Mouse (Mus musculus) left cerebral cortex, postnatal 14 days (tissue): ENCODE measurements around the gene Spock1. TPM values are rescaled to one million over a fixed set of nuclear protein-coding genes. Genes with fewer than 3 reads are reported as not detected.

Experiments
- DNase-seq, 2 experiments: peaks; one replicate each; pipeline ENCODE4 v3.0.0; 2021 to 2022; ENCODE audit warnings: low spot score in 2 of 2, mixed read lengths in 1 of 2
- intact Hi-C: fragments of 180-260 bp; cut with DNase I; formaldehyde crosslinking; loops from one replicate; pipeline ENCODE4 v1.15.1; 2025
- long read RNA-seq, 2 experiments: library from polyadenylated mRNA; stranded (forward); transcript quantifications; one replicate each; pipeline ENCODE4 v2.0.0; 2021
- total RNA-seq, 2 experiments: library from RNA; stranded (reverse); gene quantifications; 2 replicates each; pipeline ENCODE4 v1.2.3; 2021

The Spock1 gene
- total RNA-seq = 100 to 1,000 TPM; 297 to 320 TPM
- long read RNA-seq, experiment 1, partial matches to known transcripts = 47 of 82 reads
- long read RNA-seq, experiment 1, other reads (novel, unspliced or antisense) = 35 of 82 reads
- long read RNA-seq, experiment 2, partial matches to known transcripts = 46 of 71 reads
- long read RNA-seq, experiment 2, other reads (novel, unspliced or antisense) = 25 of 71 reads

DNA sequence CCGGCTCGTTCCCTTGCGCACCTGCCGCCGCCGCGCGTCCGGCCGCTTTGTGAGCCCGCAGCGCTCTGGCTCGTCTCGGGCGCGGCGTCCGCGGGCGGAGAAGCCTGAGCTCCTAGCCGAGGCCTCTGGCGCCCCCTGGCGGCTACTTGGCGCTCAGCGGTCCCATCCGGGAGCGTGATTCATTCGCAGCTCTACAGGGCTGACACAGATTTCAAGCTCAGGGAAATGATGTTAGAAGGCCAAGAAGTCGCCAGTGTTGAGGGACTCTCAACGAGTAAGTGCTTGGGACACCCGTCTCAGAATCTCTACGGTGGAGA lies at the start of gene Spock1:
Spock1 (minus strand) TSS at position 67 of the 317 bp plus-strand sequence.
- intact Hi-C loops = loop anchor here (1.0 to 5.0 kb wide), 6 partner anchors 136 to 627 kb away; no protein-coding TSS in a partner anchor
- DNase-seq = peak; percentile 93 to 96

DNA sequence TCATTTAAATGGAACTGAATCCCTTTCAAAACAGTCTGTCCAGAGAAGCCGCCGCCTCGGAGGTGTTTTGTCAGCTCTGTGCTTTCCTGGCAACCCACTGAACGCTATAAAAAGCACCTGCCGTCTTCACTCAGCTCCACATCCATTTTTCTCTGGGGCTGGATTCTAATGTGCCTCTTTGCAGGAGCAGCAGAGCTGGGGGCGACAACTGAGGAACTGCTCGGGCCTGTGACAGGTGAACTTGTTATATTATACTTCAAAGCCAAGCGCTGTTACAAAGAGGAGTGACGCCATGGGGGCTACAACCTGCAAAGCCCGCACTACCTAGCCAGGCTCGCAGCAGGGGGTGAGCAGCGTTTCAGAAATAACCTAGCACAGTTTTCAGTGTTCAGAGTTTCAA lies 42.0 kb upstream of the Spock1 start:
- intact Hi-C loops = no loop called here
- peak; percentile 49 to 71 for DNase-seq

DNA sequence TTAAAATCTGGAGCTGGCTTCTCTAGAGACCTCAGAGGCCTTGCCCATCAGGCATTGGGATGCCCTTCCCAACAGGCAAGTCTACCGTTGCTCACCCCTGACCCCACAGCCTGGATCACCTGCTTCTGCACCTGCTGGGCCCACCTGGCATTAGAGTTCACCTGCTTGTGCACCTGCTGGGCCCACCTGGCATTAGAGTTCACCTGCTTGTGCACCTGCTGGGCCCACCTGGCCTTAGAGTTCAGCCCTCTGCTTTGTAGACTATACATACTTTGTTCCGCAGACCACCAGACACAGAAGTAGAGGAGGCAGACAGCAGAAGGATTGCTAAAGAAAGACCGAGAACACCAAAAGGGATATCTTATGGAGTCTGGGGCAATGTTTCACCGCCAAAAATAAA lies 41.4 kb upstream of the Spock1 start:
- intact Hi-C loops = no loop called here
- DNase-seq = no peak

DNA sequence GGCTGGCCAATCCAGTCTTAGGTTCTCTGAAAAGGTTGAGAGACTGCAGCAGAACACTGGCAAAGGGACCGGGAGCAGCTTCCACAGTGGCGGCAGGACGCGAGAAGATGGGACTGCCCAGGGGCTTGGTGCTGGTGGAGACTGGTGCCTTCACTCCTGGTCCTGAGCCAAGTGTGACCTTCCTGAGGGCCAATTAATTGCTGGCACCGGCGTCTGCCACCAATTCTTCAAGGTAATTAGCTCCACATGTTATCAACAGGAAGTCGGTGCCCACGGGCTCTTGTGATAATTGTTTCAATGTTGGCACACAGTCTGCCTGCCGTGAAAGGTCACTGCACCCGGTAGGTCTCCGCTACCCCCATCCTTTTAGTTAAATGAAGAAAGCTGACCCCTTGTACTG lies 37.1 kb upstream of the Spock1 start:
- intact Hi-C loops = no loop called here
- no peak for DNase-seq

DNA sequence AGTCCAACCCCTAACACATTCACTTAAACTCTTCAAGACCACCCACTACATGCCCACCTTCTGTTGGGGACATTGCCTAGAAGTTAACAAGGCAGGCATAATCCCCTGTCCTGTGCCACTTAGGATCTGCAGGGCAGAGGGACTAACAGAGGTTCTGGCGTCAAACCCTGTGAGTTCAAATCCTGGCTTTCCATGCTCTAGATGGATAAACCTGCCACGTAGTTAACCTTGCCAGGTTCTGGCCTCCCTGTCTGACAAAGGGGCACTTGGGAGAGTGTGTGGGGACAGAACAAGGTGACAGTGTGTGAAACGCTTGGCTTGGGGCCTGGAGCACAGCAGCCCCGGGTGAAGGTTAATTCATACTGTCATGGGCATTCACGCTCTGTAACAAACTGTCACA lies 36.3 kb upstream of the Spock1 start:
- no peak for DNase-seq
- intact Hi-C loops = no loop called here

DNA sequence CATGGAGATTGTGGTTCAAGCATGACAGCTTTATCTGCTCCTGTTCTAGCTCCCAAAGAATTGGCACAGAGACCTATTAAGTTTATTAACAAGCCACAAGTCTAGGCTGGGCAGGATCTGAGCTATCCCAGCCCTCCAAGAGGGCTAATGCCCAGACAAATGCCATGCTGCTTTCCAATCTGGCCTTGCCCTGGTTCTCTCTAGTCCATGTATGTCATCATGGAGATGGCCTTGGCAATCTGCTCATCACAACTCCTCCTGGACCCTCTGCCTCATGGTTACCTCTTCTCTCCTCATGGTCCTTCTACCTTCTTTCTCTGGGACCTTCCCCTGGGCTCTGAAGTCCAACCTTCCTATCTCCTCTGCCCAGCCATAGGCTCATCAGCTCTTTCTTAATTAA lies 35.8 kb upstream of the Spock1 start:
- DNase-seq = no peak
- intact Hi-C loops = no loop called here

DNA sequence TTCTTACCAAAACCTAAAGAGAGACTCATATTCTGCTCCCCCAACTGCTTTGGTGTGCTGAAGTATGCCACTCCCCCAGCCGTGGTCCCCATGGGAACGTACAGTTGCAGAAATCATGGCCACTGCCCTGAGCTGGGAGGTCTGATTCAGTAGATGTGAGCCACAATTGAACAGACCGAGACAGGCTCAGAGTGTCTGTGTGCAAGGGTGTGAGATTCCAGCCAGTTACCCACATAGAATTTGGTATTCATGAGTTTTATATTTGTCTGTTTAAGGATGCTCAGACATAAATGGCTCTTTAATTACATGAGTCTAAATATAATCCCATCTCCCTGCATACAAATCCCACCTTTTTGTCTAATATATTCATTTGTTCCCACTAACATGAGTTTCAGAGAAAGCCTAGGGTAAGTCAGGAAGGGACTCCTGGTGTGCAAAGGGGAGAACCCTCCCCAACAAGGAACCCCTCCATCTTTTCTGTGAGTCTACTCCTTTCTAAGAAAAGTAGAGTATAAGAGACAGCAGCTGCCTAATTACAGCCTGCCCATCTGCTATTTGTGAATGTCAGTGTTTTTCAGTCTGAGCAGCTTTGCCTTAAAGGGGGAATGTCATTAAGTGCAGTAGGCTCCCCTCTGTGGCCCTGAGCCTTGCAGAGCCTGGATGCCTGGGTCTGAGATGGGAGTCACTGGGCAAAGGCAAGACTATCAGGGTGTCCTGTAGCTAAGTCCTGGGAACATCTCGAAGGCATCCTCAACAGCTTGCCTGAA lies 29.5 kb upstream of the Spock1 start:
- intact Hi-C loops = no loop called here
- peak; percentile 53 to 57 for DNase-seq

DNA sequence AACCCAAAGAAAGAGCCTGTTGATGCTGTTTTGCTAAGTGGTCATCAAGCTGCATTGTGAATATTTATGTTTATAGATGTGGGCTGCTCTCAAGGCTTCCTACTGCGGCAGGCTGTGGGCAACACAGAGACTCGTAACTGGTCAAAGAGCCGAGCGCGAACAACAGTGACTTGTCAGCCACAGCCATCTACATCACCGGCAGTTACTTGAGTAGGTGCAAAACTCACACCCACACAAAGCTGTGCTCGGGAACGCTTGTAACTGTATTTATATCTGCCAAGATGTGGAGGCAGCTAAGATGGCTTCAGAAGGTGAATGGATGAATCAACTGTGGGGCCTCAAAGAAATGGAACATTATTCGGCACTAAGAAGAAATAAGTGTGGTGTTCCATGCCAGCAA lies 23.9 kb upstream of the Spock1 start:
- peak; percentile 32 to 62 for DNase-seq
- intact Hi-C loops = no loop called here

DNA sequence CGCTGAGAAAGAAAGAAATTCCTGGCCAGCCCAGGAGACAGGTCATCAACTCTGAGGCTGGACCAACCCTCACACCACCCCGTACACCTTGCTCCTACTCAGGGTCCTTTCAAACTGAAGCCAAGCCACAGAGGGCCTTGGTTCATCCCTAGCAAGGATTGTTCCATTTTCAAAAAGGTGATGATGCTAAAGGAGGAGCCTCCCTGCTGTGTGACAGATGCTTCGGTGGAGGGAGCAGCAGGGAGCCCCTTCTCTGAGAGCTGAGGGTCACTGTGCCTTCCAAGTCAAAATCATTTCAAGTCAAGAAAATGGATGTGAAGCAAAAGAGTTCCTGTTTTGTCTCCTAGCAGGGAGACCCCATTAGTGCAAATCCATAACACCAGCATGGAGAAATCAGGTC lies 23.2 kb upstream of the Spock1 start:
- intact Hi-C loops = no loop called here
- DNase-seq = no peak

DNA sequence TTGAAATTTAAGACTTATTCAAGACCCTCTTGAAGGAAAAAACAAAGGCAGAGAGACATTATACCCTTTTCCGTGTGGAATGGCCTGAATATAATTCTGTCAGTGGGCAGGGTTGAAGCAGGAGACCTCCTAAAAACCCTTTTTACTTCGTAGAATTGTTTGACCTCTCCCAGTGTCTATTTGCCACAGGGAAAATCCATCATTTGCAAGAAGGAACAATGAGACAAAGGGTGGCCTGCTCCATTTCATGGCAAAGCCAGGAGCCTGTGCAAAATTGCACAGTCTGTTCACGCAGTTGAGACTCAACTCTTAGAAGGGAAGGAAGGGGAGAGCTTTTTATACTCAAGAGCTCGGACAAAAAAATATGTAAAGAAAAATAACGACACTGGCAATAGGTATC lies 22.6 kb upstream of the Spock1 start:
- intact Hi-C loops = no loop called here
- no peak for DNase-seq

DNA sequence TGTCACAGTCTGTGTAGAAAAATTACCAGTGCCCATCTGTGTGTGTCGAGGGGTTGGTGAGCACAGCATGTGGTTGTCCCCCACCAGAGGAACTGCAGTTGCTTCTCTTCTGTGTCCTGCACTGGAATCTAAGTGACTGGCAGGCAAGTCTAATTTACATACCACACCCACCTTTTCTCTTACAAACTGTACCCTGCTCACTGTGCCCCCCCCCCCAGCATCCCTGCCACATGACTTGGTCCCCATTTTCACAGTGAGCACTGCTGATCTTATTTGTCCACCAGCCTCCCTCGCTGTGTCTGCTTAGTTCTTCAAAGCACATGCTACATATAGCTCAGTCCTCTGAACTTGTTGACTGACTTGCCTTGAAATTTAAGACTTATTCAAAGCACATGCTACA lies 22.2 kb upstream of the Spock1 start:
- intact Hi-C loops = no loop called here
- DNase-seq = no peak

DNA sequence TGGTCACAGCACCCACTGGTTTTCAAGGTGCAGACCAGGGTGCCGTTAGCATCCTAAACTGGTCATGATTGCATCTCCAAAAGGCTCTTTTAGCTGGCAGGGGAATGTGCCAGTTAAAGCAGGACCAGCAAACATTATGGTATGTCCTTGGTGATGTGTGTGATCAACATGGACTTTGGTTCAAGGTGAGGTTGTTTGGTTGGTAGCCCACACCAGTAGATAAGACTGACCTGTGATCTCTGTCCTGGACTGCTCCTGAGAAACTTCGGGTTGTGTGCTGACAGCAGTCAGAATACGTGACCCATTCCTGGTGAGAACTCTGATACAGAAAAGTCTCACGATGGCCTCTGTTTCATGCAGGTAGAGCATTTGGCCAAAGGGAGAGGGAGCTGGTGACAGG lies 11.8 kb upstream of the Spock1 start:
- intact Hi-C loops = no loop called here
- no peak for DNase-seq

DNA sequence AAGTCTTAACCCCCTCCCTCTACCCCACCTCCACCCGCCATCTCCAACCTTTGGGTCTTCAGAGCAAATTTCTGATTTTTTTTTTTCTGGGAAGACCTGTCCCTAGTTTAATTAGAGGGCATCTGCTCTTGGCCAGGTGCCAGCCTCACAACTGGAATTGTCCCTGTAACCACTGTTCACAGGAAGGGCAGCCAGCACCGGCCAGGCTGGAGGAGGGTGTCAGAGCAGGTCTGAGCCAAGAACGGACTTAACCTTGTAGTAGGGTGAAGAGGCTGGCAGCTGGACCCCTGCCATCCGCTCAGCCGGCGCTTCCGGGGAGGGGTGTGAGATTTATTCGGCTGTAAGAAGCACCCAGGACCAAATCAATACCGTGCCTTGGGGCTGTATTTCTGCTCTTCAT lies 3.0 kb upstream of the Spock1 start:
- intact Hi-C loops = no loop called here
- DNase-seq = no peak

DNA sequence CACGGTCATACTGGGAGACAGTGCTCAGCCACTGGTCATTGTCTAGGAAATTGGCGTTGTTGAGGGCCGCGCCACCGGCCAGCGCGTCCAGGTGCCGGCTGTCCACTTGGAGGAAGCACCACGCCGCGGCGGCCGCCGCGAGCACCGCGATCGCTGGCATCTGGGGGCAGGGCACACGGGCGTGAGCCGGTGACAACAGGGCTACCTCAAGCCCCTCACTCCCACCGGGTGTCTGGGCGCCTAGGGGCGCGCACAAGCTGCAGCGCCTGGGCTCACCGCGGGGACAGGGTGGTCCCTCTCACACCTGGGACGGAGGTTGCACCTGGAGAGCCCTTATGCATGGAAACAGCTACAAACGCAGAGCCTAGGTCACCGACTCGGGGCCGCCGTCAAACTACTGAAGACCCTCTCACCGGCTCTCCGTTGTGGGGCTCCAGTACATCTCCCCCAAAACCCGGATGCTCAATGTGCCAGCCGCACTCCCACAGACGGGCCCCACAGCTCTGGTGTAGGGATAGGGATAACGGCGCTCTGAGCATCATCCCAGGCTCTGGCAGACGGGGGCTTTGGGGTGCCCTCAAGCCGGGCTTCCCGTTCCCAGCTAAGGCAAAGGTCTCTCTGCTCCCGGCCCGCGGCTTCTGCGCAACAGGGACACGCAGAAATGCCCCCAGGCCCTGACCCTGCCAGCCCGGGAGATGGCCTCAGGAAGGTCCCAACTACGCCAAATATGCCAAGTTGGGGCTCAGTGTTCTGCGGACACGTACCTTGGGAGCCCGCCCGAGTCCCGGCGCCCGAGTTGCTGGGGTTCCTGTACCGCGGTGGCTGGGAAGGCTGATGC lies 485 bp downstream of the Spock1 start:
- DNase-seq = no peak
- intact Hi-C loops = loop anchor here (1.0 to 5.0 kb wide), 6 partner anchors 135 to 626 kb away; no protein-coding TSS in a partner anchor

DNA sequence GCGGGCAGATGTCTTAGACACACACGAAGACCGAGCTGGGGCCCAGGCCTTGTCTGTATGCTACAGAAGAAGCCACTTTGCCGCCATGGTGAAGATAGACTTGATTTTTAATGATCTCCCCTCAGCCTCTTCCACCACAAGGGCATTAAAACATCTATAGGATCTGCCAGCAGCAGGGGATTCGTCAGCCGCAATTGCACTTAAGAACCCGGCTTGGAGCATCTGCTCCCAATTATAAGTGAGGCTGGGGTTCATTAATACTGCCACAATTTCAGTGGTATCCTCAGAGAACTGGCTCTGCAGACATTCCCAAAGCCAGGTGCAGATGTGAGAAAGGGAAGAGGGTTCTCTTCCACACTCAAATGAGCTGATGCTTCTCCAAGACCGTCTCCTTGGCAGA lies 13.5 kb downstream of the Spock1 start:
- intact Hi-C loops = loop anchor here (5.0 kb wide), 1 partner anchor 57 kb away; no protein-coding TSS in a partner anchor

DNA sequence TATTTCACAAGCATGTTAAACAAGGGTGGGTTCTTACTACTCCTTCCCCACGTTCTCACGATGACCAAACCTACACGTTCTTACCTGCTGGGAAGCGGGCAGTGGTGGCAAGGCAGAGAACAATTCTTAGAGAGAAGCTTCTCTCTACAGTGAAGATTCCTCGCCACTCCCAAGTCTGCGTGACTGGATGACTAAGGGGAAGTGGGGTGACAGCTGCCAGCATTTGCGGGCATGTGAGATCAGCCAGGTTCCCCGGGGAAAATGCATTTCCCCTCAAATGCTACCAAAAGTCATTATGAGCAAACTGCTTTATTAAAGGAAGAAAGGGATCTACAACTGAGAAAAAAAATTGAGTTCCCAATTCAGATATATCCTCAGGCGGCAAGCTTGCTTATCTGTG lies 18.4 kb downstream of the Spock1 start:
- intact Hi-C loops = loop anchor here (5.0 kb wide), 1 partner anchor 52 kb away; no protein-coding TSS in a partner anchor
- no peak for DNase-seq

More for the DNA sequence above, 13.5 kb downstream of the Spock1 start:
- no peak for DNase-seq

DNA sequence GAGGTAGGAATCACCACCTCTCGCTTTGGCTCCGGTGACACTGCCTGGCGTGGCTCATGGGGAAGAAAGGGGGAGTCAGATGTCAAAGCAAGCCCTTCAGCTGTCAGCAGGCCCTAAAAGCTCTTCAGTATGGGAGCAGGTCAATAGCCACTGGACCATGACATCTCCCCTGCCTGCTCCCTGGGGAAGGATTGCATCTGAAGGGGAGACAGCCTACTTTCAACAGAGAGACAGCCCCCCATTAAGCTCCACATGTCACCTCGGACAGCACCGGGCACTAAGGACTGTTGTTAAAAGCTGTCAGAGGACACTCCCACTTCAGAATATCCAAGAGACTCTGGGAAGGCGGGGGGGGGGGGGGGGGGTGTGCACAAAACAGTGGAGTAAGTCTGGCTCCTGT lies 19.1 kb downstream of the Spock1 start:
- intact Hi-C loops = no loop called here
- DNase-seq = no peak

DNA sequence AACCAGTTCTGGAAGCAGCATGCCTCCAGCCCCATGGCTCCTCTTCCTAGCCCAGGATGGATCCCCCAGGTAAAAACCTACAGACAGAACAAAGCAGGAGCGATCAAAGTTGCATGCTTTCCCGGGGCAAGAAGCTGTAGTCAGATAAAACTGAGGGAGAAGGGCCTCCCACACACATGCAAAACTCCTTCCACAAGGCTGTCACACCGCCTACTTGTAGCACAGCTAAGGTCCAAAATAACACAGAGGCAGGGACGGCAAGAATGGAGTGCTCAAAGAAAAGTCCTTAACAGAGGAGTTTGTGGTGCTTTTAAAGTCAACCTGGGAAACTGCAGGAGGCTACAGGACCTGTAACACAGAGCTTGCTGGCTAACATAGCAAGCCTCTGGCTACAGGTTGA lies 28.3 kb downstream of the Spock1 start:
- peak; percentile 51 to 61 for DNase-seq
- intact Hi-C loops = no loop called here

DNA sequence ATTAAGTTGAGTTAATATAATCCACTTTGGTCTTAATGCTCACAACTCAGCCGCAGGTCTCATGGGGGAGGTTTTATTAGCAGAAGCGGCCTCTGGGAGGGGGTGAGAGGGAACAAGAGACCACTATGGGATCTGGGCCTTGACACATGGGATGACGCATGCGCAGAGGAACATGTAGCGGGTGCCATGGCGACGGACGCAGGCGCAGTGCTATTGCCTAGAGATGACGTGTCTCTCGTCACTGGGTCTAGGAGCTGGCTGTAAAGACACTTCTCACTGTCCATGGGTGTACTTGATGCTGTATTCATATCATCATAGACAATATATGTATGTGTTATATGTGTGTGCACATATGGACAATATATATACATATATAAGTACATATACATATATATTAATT lies 29.3 kb downstream of the Spock1 start:
- intact Hi-C loops = no loop called here
- DNase-seq = peak in 1 of 2 experiments; percentile 19

DNA sequence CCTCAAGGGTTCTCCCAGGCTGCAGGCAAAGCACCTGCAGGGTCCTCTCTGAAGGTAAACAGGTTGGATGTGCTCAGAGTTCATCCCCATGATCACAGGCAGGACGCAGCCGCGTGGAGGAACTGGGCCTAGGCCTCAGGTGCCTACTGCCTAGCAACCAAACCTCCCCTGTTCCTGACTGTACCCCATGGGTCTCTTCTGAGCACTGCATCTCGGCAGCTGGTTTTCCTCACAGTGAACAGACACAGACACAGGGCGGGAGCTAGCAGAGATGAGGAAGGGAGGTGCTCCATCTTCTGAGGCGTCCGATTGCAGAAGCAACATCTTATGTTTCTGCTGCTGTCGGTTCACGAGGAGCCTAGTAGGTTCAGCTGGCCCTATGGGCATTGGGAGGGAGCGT lies 30.4 kb downstream of the Spock1 start:
- intact Hi-C loops = no loop called here
- DNase-seq = no peak
